Mouse (Mus musculus) intestine, embryonic 14.5 days (tissue): ENCODE results near the gene Mkrn3. TPM values are rescaled to one million over a fixed set of nuclear protein-coding genes. Genes with fewer than 3 reads are reported as not detected.

Experiments
- ATAC-seq: fragments of 200-750 bp; cut with Nextera tagmentation; replicated peaks from 2 replicates; pipeline ENCODE4 v1.8.0; 2017; ENCODE audit warnings: low read depth, moderate number of reproducible peaks, moderate TSS enrichment, moderate library complexity; ENCODE audit not compliant: low FRiP score, low TSS enrichment
- DNase-seq: peaks from one replicate; pipeline ENCODE4 v3.0.0-alpha.2; 2018; ENCODE audit warnings: low spot score
- H3K27ac ChIP-seq: fragments of 300-500 bp; sonication (generic); 2 replicates; pipeline ENCODE4 v1.5.1; 2014; ENCODE audit warnings: low read depth, mild to moderate bottlenecking, control low read depth
- H3K27me3 ChIP-seq: fragments of 300-500 bp; sonication (generic); replicated peaks from 2 replicates; pipeline ENCODE4 v1.6.1; 2014; ENCODE audit warnings: low read length, control low read depth; ENCODE audit not compliant: control insufficient read depth, insufficient read depth
- H3K36me3 ChIP-seq: fragments of 300-500 bp; sonication (generic); 2 replicates; pipeline ENCODE4 v1.6.1; 2014; ENCODE audit warnings: low read length, control low read depth; ENCODE audit not compliant: control insufficient read depth, insufficient read depth
- H3K4me1 ChIP-seq: fragments of 300-500 bp; sonication (generic); replicated peaks from 2 replicates; pipeline ENCODE4 v1.6.1; 2014; ENCODE audit warnings: low read length, control low read depth, mixed read lengths; ENCODE audit not compliant: control insufficient read depth, insufficient read depth
- H3K4me2 ChIP-seq: fragments of 300-500 bp; sonication (generic); 2 replicates; pipeline ENCODE4 v1.6.1; 2014; ENCODE audit warnings: low read length
- H3K4me3 ChIP-seq: fragments of 300-500 bp; sonication (generic); 2 replicates; pipeline ENCODE4 v1.5.1; 2014; ENCODE audit warnings: low read depth, low read length, control low read depth, mixed read lengths
- H3K9ac ChIP-seq: fragments of 300-500 bp; sonication (generic); 2 replicates; pipeline ENCODE4 v1.6.1; 2014; ENCODE audit warnings: mild to moderate bottlenecking, low read length
- H3K9me3 ChIP-seq: fragments of 300-500 bp; sonication (generic); 2 replicates; pipeline ENCODE4 v1.6.1; 2016; ENCODE audit warnings: low read length, control low read depth; ENCODE audit not compliant: control insufficient read depth
- WGBS: fragments of 180-500 bp; shearing (Covaris S2); extraction: QIAGEN DNeasy Blood & Tissue Kit; methylation state at CpG from one replicate; pipeline ENCODE4 v1.1.7; 2014; 5-methylcytosine and 5-hydroxymethylcytosine counted together
- polyA plus RNA-seq: library from polyadenylated mRNA; unstranded; fragments of >200 nt; fragmentation: Nextera tagmentation; extraction: Ambion mirVana; gene quantifications from 2 replicates; pipeline ENCODE4 v1.2.1, GENCODE M21; 2014

Gene Mkrn3
- 5.3 and 6.6 TPM in 2 replicates for polyA plus RNA-seq

GRCm38 (mm10) chr7:62419493-62420360 lies at the start of gene Mkrn3:
Gene Mkrn3, minus strand, starts transcription at chr7:62420139.
- Histone ChIP-seq H3K36me3 (no peaks in the 10 kb centered on the region), H3K4me2 (peak within 1 kb of the TSS; percentile 56), H3K9me3 (0 out of 2 replicates have a peak, but pooled peaks cover 10% of the 10 kb centered on the region), H3K27me3 (no peaks in the 10 kb centered on the region; the same call in 1 of the 2 replicates), H3K9ac (peak within 1 kb of the TSS; percentile 74), H3K27ac (peak within 1 kb of the TSS; percentile 65; the same call in 1 of the 2 replicates), H3K4me3 (peak within 1 kb of the TSS; percentile 67), H3K4me1 (0 out of 2 replicates have a peak, but pooled peaks cover 7% of the 10 kb centered on the region)
- peak; percentile 90 for DNase-seq
- 22% methylated on average over 49 of the region's 49 CpGs for WGBS
- ATAC-seq: peak; percentile 81

- H3K9me3 ChIP-seq: no peaks in the 10 kb centered on the region
- H3K9ac ChIP-seq: peak within 1 kb of the TSS; percentile 80
- H3K4me3 ChIP-seq: peak within 1 kb of the TSS; percentile 45
- peak; percentile 87 for ATAC-seq
- no peaks in the 10 kb centered on the region for H3K4me1 ChIP-seq
- H3K4me2 ChIP-seq: peak within 1 kb of the TSS; percentile 45
- no peaks in the 10 kb centered on the region for H3K36me3 ChIP-seq
- WGBS: 20% methylated on average over 65 of the region's 82 CpGs
- peak; percentile 84 for DNase-seq
- peak within 1 kb of the TSS; percentile 83 for H3K27ac ChIP-seq
- H3K27me3 ChIP-seq: no peaks in the 10 kb centered on the region
Observed at GRCm38 (mm10) chr7:62463878-62464755, 44.2 kb upstream of the Mkrn3 start, which contains the start of gene Peg12. Gene Peg12, minus strand, starts transcription at chr7:62464510.

- Histone ChIP-seq H3K9me3 (no peaks in the 10 kb centered on the region), H3K27ac (peak overlapping the region; percentile 83), H3K4me3 (peak overlapping the region; percentile 45), H3K27me3 (no peaks in the 10 kb centered on the region), H3K4me1 (no peaks in the 10 kb centered on the region), H3K9ac (peak overlapping the region; percentile 80), H3K4me2 (peak overlapping the region; percentile 45), H3K36me3 (no peaks in the 10 kb centered on the region)
- 24% methylated on average over 55 of the region's 55 CpGs for WGBS
- ATAC-seq (peak; percentile 24; the same call in 1 of the 2 replicates), DNase-seq (peak; percentile 70)
Observed at GRCm38 (mm10) chr7:62463007-62463877, 43.3 kb upstream of the Mkrn3 start.

DNA sequence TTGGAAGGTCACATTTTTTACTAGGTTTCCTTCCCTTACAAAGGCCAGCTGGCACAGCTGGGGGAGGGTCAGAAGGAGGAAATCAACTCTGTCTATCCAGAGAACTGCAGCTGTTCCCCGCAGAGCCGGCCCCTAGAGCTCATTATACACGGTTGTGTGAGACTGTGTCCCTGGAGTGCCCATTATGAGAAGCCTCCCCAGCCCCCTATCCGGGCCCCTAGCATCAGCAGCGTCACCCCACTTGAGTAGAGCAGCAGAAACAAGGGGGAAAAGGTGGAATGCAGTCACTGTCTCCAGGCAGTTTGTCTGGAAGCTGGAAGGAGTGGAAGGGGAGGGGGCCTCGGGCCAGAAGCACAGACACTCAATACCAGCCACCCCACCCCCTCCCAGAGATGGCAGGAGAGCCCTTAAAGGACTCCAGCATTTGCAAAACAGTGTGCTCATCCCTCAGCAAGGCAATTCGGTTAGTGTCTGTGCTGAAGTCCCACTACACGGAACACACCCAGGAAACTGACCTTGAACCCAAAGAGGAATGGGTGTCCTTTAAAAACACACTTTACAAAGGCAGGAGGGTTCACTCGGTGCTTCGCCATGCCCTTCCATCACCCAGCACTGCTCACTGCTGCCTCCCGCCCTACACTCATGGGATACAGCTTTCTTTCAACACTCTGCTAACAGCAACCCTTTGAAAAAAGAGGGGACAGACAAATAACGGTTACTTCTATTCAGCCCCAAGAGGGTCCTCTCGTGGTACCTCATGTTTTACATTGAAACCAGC lies 42.5 kb upstream of the Mkrn3 start:
- no peaks in the 10 kb centered on the region for H3K4me1 ChIP-seq
- no peaks in the 10 kb centered on the region for H3K9me3 ChIP-seq
- no peaks in the 10 kb centered on the region for H3K36me3 ChIP-seq
- 34% methylated on average over 13 of the region's 13 CpGs for WGBS
- peak; percentile 56 for DNase-seq
- H3K9ac ChIP-seq: peak overlapping the region; percentile 80
- peak overlapping the region; percentile 45 for H3K4me2 ChIP-seq
- H3K27ac ChIP-seq: peak overlapping the region; percentile 76
- H3K27me3 ChIP-seq: no peaks in the 10 kb centered on the region
- ATAC-seq: peak; percentile 62; the same call in 1 of the 2 replicates
- peak overlapping the region; percentile 45 for H3K4me3 ChIP-seq

DNA sequence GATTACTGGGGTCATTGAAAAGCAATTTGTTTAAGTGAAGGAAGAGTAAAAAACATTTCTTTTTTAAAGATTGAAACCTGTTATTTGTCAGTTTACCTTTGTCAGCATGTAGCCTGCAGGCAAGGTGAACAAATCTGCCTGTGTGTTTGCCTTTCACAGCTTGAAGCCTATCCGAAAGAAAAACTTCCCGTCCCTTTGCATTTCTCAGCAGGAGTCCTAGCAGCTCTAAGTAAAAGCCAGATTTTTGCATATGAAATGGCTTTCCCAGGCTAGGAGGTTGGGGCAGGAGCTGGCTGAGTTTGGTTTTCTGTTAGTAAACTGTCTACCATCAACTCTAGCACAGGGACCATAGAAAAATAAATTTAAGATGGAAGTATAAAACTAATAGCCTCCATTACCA lies 32.4 kb upstream of the Mkrn3 start:
- H3K36me3 ChIP-seq: no peaks in the 10 kb centered on the region
- WGBS: 27% methylated on average over 2 of the region's 2 CpGs

DNA sequence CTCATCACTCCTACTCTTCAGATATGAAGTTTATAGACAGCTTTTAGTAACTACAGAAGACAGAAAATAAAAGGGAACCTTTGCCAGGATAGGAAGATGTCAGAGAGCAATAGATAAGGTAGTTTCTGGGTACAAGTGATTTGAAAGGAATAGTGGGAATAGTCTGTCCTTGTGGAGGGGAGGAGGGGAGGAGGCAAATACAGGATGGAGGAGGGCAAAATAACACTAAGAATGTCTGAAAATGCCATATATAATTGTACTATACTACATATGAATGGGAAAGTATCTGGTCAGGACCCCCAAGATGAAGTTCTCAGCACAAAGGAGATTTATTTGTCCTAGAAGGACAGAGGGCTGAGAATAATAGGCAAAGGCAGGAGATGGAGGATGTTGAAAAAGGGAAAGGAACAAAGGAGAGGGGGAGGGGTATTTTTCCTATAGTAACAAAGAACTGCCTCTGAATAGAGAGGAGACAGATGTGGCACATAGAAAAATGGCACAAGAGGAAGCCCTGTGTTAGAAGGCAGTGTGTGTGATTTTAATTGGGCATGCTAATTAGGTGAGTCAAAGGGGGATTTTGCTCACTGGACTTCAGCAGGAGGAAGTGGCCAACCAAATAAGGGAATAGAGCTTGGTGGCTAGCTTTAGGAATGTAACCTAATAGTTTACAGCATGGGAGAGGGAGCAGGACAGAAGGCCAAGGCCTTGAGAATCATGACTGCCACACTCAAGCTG lies 25.7 kb upstream of the Mkrn3 start:
- no peaks in the 10 kb centered on the region for H3K9me3 ChIP-seq
- H3K27me3 ChIP-seq: no peaks in the 10 kb centered on the region
- H3K4me1 ChIP-seq: no peaks in the 10 kb centered on the region
- H3K27ac ChIP-seq: no peak overlapping the region
- no peak overlapping the region for H3K4me2 ChIP-seq
- ATAC-seq (no peak), DNase-seq (no peak)
- H3K36me3 ChIP-seq: no peaks in the 10 kb centered on the region
- no peak overlapping the region for H3K9ac ChIP-seq
- no peak overlapping the region for H3K4me3 ChIP-seq

More for the DNA sequence above, 32.4 kb upstream of the Mkrn3 start:
- DNase-seq (no peak), ATAC-seq (no peak)
- Histone ChIP-seq H3K4me3 (no peak overlapping the region), H3K27me3 (no peaks in the 10 kb centered on the region), H3K27ac (no peak overlapping the region), H3K4me2 (no peak overlapping the region), H3K9me3 (no peaks in the 10 kb centered on the region), H3K4me1 (no peaks in the 10 kb centered on the region), H3K9ac (no peak overlapping the region)

- ATAC-seq: no peak
- no peaks in the 10 kb centered on the region for H3K27me3 ChIP-seq
- H3K4me1 ChIP-seq: no peaks in the 10 kb centered on the region
- H3K9me3 ChIP-seq: no peaks in the 10 kb centered on the region
- no peak overlapping the region for H3K4me2 ChIP-seq
- 55% methylated on average over 2 of the region's 2 CpGs for WGBS
- no peaks in the 10 kb centered on the region for H3K36me3 ChIP-seq
- H3K4me3 ChIP-seq: no peak overlapping the region
- H3K9ac ChIP-seq: no peak overlapping the region
- no peak overlapping the region for H3K27ac ChIP-seq
- DNase-seq: no peak
Observed at GRCm38 (mm10) chr7:62436394-62436793, 16.5 kb upstream of the Mkrn3 start.
